Mouse (Mus musculus): ENCODE results near the gene Slc35c2.

Gene Slc35c2

DNA sequence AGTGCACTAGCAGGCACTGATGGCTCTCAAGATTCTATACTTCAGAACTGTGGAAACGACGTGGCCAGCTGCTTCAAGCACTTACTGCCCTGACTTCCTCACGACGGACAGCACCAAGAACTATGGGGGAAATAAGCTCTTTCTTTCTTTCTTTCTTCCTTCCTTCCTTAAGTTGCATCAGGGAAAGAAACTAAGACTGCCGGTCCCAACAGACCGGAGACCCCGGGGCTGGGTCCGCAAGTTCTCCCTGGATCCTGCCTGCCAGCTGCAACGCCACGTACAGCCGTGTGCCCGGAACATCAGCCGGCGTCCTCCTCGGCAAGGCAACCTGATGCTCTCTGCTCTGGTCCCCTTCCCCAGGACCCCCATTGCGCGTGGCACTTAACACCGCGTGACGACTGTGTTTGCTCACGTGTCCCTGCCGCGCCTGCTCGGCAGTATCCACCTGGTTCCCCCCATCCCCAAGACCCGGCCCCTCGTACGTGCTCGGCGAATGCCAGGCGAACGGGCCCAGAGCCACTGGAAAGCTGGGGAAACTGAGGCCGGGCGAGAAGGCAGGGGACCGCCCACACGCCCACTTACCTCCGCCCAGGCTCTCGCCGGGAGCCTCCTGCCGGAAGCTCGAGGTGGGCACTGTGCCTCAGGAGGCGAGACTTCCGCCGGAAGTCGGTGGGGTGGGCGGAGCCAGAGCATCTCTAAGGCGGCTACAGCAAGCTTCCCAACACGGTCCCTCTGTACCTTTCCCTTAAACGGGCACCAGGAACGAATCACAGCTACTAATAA, at the start of gene Slc35c2:
Slc35c2 (minus strand) TSS at position 668 of the 783 bp plus-strand sequence.
- DNase-seq (ENCODE audit: low read depth) = peak; percentile 88

DNA sequence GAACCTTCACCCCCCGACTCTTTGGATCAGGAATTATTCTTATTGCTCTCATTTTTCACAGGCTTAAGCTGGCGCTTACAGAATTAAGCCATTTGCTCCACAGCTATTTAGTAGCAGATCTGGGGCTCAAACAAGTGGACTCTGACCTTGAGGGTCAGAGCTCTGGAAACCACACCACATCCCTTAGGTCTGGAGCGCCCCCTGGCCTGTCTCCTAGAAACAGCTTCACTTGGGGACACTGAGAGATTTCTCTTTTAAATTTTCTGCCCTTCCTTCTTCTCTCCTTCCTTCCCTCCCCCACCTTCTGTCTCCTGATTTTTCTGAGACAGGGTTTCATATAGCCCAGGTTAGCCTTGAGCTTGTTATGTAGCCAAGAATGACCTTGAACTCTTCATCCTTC, 49.5 kb upstream of the Slc35c2 start:
- peak; percentile 78 for DNase-seq (ENCODE audit: low read depth)

GRCm38 (mm10) chr2:165332610-165333210, 45.0 kb upstream of the Slc35c2 start:
- no peak for DNase-seq (ENCODE audit: low read depth)

- peak; percentile 94 for DNase-seq (ENCODE audit: low read depth)
These were observed 42.0 kb upstream of the Slc35c2 start for GRCm38 (mm10) chr2:165329703-165330102.

- peak; percentile 63 for DNase-seq (ENCODE audit: low read depth)
These were observed 41.1 kb upstream of the Slc35c2 start for GRCm38 (mm10) chr2:165328746-165329145.

GRCm38 (mm10) chr2:165327386-165327785, 39.7 kb upstream of the Slc35c2 start:
- no peak for DNase-seq (ENCODE audit: low read depth)

GRCm38 (mm10) chr2:165326304-165327190, 38.9 kb upstream of the Slc35c2 start, which contains the start of gene Elmo2:
Gene Elmo2 (minus strand): TSS chr2:165326479.
- peak; percentile 98 for DNase-seq (ENCODE audit: low read depth)

- DNase-seq (ENCODE audit: low read depth) = peak; percentile 20
These were observed 38.0 kb upstream of the Slc35c2 start for GRCm38 (mm10) chr2:165325521-165326303.

DNA sequence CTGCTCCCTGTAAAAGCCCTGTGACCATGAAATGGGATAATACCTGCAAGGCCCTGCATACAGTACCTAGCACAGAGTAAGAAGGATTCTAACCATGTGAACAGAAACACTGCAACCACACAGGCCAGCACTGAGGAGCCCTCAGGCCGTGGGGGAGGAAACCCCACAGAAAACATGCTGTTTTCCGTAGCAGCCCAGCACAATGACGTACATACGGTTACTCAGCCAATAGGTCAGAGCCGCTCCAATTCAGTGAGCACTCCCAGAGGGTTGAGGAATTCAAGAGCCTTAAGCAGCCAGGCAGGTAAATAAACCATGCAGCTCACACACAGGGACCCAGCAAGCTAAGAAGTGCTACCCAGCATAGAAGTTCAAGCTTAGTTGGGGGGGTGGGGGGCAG, 36.3 kb upstream of the Slc35c2 start:
- no peak for DNase-seq (ENCODE audit: low read depth)

- DNase-seq (ENCODE audit: low read depth) = no peak
These were observed 35.8 kb upstream of the Slc35c2 start for GRCm38 (mm10) chr2:165323484-165323883.

GRCm38 (mm10) chr2:165321981-165322735, 34.5 kb upstream of the Slc35c2 start:
- DNase-seq (ENCODE audit: low read depth) = peak; percentile 72

DNA sequence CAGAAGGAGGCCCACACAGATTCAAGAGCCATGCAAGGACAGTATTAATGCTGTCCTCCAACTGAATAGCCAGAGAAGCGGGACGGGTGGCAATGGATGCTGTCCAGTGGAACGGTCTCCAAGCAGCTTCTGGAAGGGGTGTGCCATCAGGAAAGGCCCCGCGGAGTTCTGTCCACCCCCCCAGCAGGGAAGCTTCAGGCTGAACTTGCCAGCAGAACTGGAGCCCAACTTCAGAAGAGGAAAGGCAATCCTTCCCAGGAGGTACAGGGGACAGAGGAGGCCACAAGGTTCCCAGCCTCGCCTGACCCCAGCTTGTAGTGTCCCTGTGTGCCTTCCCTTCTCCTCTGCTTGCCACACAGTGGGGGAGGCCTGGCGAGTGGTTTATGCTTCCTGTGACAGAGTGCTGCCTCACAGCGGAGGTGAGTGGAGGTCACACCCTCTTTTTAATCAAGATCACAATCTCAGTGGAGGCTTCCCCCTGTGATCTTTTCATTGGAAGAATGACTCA, 33.8 kb upstream of the Slc35c2 start:
- peak; percentile 85 for DNase-seq (ENCODE audit: low read depth)

GRCm38 (mm10) chr2:165320531-165321150, 33.0 kb upstream of the Slc35c2 start:
- DNase-seq (ENCODE audit: low read depth) = peak; percentile 86

DNA sequence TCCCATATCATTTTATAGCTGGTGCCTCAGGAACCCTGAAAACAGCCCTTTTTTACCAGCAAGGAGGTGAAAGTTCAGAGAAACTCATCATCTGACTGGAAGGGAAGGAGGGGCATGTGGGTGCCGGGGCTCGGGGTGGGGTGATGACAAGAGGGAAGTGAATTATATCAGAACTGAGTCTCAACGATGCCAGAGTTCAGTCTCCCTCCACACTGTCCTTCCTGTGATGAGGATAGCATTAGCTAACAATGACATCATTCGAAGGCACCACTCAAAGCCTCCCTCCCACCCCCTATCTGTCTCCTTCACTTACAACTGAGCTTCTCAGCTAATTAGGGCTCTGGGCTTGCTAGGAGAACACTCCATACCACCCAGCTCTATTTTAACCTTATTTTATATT, 31.8 kb upstream of the Slc35c2 start:
- peak; percentile 64 for DNase-seq (ENCODE audit: low read depth)

GRCm38 (mm10) chr2:165318941-165319340, 31.3 kb upstream of the Slc35c2 start:
- DNase-seq (ENCODE audit: low read depth) = no peak

DNA sequence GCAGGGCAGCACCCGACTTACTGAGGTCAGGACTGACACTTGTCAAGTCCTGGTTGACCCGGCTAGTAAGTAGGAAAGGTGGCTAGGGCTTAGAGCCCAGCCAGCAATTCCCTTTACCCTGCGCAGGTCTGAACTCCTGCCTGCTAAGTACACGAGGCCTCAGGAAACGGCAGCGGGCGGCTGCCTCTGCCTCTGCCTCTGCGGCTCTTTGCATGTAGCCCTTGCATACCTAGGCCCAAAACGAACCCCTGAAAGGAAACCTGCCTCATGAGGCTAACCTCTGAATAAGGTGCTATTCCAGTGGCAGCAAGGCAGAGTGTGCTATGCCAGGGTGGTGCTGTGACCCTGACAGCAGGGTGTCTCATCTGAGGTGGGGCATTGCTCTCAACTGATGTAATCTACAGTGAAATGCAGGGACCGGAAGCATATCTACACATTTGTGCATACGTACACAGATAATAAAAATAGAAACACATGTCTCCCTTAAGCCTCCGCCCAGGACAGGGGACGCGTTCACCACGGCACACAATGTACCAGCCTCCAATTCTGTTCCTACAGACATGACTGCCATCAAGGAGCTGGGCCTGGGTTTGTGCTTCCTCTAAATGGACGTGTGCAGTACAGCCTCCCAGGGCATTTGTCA, 30.1 kb upstream of the Slc35c2 start:
- DNase-seq (ENCODE audit: low read depth) = no peak

DNA sequence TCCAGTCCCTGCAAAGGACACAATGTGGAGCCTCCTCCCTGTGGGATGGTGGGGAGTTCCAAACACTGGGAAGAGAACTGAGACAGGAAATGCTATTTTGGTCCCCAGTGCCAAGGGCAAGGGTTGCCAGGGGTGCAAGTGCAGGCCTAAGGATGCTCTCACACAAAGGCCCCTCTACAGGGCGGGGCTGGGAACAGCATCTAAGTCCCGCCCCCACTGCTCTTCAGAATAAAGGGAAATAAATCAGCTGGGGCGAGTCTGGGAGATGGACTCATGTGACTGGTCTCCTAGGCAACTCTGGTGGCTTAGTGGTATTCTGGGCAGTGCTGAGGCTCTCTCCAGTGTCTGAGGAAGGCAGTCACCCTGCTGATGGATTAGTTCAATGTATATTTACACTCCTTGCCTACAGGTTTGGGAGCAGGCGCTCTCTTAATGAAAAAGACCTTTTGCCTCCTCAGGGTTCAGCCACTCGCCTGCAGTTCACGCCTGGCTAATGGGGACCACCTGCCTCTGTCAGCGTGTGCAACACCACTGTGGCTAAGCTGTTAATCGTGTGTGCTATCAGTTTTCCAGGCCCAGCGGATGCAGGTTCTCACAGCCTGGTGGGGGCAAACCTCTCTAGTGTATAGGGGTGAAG, 29.3 kb upstream of the Slc35c2 start:
- peak; percentile 65 for DNase-seq (ENCODE audit: low read depth)

- DNase-seq (ENCODE audit: low read depth) = no peak
These were observed 28.5 kb upstream of the Slc35c2 start for GRCm38 (mm10) chr2:165316204-165316603.

DNA sequence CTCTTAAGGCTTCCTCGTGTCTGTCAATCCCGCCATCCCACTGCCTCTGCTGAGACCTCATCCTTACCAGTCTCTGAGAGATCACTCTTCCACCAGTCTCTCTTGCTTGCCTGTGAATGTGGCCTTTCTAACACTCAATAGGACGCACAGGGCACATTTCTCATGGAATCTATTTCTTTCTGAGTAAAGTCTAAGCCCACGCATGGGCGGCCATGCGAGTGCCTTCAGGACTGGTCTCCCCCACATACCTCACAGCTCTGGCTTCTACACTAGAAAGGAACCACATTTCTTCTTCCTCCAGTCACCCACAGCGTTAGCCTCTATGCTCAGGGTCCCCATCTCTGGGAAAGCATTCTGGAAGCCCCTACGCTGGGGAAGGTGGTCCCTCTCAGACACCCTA, 26.5 kb upstream of the Slc35c2 start:
- DNase-seq (ENCODE audit: low read depth) = no peak
